Mouse (Mus musculus) cerebellum, adult (tissue): ENCODE data around the gene Gm21209.
"Not testable (repeated sequence)": the region's sequence is repeated elsewhere in the genome, so short reads cannot be mapped to it uniquely, and the experiment has no call there.

Experiments used
- ATAC-seq: cut with Nextera tagmentation; 2 replicates; pipeline ENCODE4 v1.9.2; 2017; ENCODE audit warnings: mild to moderate bottlenecking, moderate library complexity, mixed read lengths; ENCODE audit not compliant: insufficient number of reproducible peaks, low FRiP score, low TSS enrichment

Gene Gm21209

GRCm38 (mm10) chrY:49570856-49571255, at the start of gene Gm21209:
Gene Gm21209 (plus strand): TSS chrY:49571156.
- ATAC-seq, result not testable (repeated sequence)
